Mouse (Mus musculus) stomach, embryonic 14.5 days (tissue): ENCODE measurements around the gene Prdm16. TPM values are rescaled to one million over a fixed set of nuclear protein-coding genes. Genes with fewer than 3 reads are reported as not detected.

Experiments used
- ATAC-seq: fragments of 200-750 bp; cut with Nextera tagmentation; 2 replicates; pipeline ENCODE4 v1.8.0; 2017; ENCODE audit warnings: low read depth, moderate TSS enrichment; ENCODE audit not compliant: insufficient number of reproducible peaks, insufficient read depth, low FRiP score
- H3K27ac ChIP-seq: fragments of 300-500 bp; sonication (generic); 2 replicates; pipeline ENCODE4 v1.5.1; 2014; ENCODE audit warnings: mild to moderate bottlenecking, low read length, moderate library complexity, mixed read lengths
- H3K27me3 ChIP-seq: fragments of 300-500 bp; sonication (generic); 2 replicates; pipeline ENCODE4 v1.6.1; 2014; ENCODE audit warnings: low read length, control low read depth, mixed read lengths; ENCODE audit not compliant: control insufficient read depth, insufficient read depth
- H3K36me3 ChIP-seq: fragments of 300-500 bp; sonication (generic); 2 replicates; pipeline ENCODE4 v1.6.1; 2014; ENCODE audit warnings: mild to moderate bottlenecking, control low read depth, low read length, moderate library complexity, mixed read lengths; ENCODE audit not compliant: control insufficient read depth, insufficient read depth
- H3K4me1 ChIP-seq: fragments of 300-500 bp; sonication (generic); 2 replicates; pipeline ENCODE4 v1.6.1; 2014; ENCODE audit warnings: low read length, control low read depth, mixed read lengths; ENCODE audit not compliant: control insufficient read depth, insufficient read depth
- H3K4me2 ChIP-seq: fragments of 300-500 bp; sonication (generic); replicated peaks from 2 replicates; pipeline ENCODE4 v1.6.1; 2014; ENCODE audit warnings: low read depth, low read length, control low read depth
- H3K4me3 ChIP-seq: fragments of 300-500 bp; sonication (generic); 2 replicates; pipeline ENCODE4 v1.5.1; 2014; ENCODE audit warnings: low read depth, low read length, control low read depth
- H3K9ac ChIP-seq: fragments of 300-500 bp; sonication (generic); replicated peaks from 2 replicates; pipeline ENCODE4 v1.6.1; 2014; ENCODE audit warnings: low read depth, mild to moderate bottlenecking, control low read depth, low read length, moderate library complexity, mixed read lengths
- H3K9me3 ChIP-seq: fragments of 300-500 bp; sonication (generic); 2 replicates; pipeline ENCODE4 v1.6.1; 2016; ENCODE audit warnings: low read depth, low read length, control low read depth; ENCODE audit not compliant: control insufficient read depth
- WGBS: fragments of 180-500 bp; shearing (Covaris S2); extraction: QIAGEN DNeasy Blood & Tissue Kit; methylation state at CpG from one replicate; pipeline ENCODE4 v1.1.7; 2014; 5-methylcytosine and 5-hydroxymethylcytosine counted together
- polyA plus RNA-seq: library from polyadenylated mRNA; unstranded; fragments of >200 nt; fragmentation: Nextera tagmentation; extraction: Ambion mirVana; gene quantifications from 2 replicates; pipeline ENCODE4 v1.2.1, GENCODE M21; 2014

Gene Prdm16
- polyA plus RNA-seq, 1 experiment from 2014 or later = 18.4 TPM

GRCm38 (mm10) chr4:154547176-154547855, 89.4 kb downstream of the Prdm16 start:
- Histone ChIP-seq H3K27me3 (peaks cover 3% of the 10 kb centered on the region; the same call in 1 of the 2 replicates), H3K27ac (no peak overlapping the region), H3K36me3 (no peaks in the 10 kb centered on the region), H3K4me1 (peaks cover 11% of the 10 kb centered on the region; the same call in 1 of the 2 replicates), H3K9me3 (no peaks in the 10 kb centered on the region), H3K9ac (no peak overlapping the region), H3K4me2 (no peak overlapping the region), H3K4me3 (no peak overlapping the region)
- no peak for ATAC-seq
- 80% methylated on average over 21 of the region's 21 CpGs for WGBS

GRCm38 (mm10) chr4:154545296-154545695, 91.4 kb downstream of the Prdm16 start:
- ATAC-seq = no peak
- Histone ChIP-seq H3K4me2 (no peak overlapping the region), H3K4me3 (no peak overlapping the region), H3K36me3 (no peaks in the 10 kb centered on the region), H3K9ac (no peak overlapping the region), H3K27me3 (peaks cover 3% of the 10 kb centered on the region; the same call in 1 of the 2 replicates), H3K27ac (no peak overlapping the region), H3K4me1 (peaks cover 14% of the 10 kb centered on the region; the same call in 1 of the 2 replicates), H3K9me3 (no peaks in the 10 kb centered on the region)
- 76% methylated on average over 9 of the region's 9 CpGs for WGBS

GRCm38 (mm10) chr4:154543921-154544320, 92.8 kb downstream of the Prdm16 start:
- Histone ChIP-seq H3K27ac (peak overlapping the region; percentile 18; the same call in 1 of the 2 replicates), H3K4me2 (no peak overlapping the region), H3K27me3 (peaks cover 3% of the 10 kb centered on the region; the same call in 1 of the 2 replicates), H3K9ac (no peak overlapping the region), H3K4me1 (peaks cover 24% of the 10 kb centered on the region; the same call in 1 of the 2 replicates), H3K36me3 (no peaks in the 10 kb centered on the region), H3K9me3 (no peaks in the 10 kb centered on the region), H3K4me3 (no peak overlapping the region)
- WGBS = 9% methylated on average over 21 of the region's 21 CpGs
- ATAC-seq = no peak

- Histone ChIP-seq H3K4me2 (peak overlapping the region; percentile 20; the same call in 1 of the 2 replicates), H3K36me3 (no peaks in the 10 kb centered on the region), H3K27ac (peak overlapping the region; percentile 18; the same call in 1 of the 2 replicates), H3K9ac (no peak overlapping the region), H3K27me3 (peaks cover 3% of the 10 kb centered on the region; the same call in 1 of the 2 replicates), H3K9me3 (no peaks in the 10 kb centered on the region), H3K4me1 (peaks cover 24% of the 10 kb centered on the region; the same call in 1 of the 2 replicates), H3K4me3 (no peak overlapping the region)
- 55% methylated on average over 4 of the region's 4 CpGs for WGBS
- ATAC-seq = no peak
Observed at GRCm38 (mm10) chr4:154543128-154543527, 93.5 kb downstream of the Prdm16 start.

GRCm38 (mm10) chr4:154542568-154542967, 94.1 kb downstream of the Prdm16 start:
- Histone ChIP-seq H3K4me2 (peak overlapping the region; percentile 20; the same call in 1 of the 2 replicates), H3K36me3 (no peaks in the 10 kb centered on the region), H3K27ac (peak overlapping the region; percentile 18; the same call in 1 of the 2 replicates), H3K27me3 (peaks cover 3% of the 10 kb centered on the region; the same call in 1 of the 2 replicates), H3K4me1 (peaks cover 24% of the 10 kb centered on the region; the same call in 1 of the 2 replicates), H3K9ac (no peak overlapping the region), H3K4me3 (no peak overlapping the region), H3K9me3 (no peaks in the 10 kb centered on the region)
- 41% methylated on average over 5 of the region's 5 CpGs for WGBS
- ATAC-seq = no peak

- Histone ChIP-seq H3K27me3 (peaks cover 3% of the 10 kb centered on the region; the same call in 1 of the 2 replicates), H3K27ac (no peak overlapping the region), H3K4me2 (no peak overlapping the region), H3K4me1 (peaks cover 24% of the 10 kb centered on the region; the same call in 1 of the 2 replicates), H3K9me3 (no peaks in the 10 kb centered on the region), H3K9ac (no peak overlapping the region), H3K4me3 (no peak overlapping the region), H3K36me3 (no peaks in the 10 kb centered on the region)
- ATAC-seq = peak; percentile 21; the same call in 1 of the 2 replicates
- 64% methylated on average over 9 of the region's 9 CpGs for WGBS
Observed at GRCm38 (mm10) chr4:154541632-154542276, 94.9 kb downstream of the Prdm16 start.

- ATAC-seq = peak; percentile 24; the same call in 1 of the 2 replicates
- H3K27ac ChIP-seq = no peak overlapping the region; the same call in 1 of the 2 replicates
- no peaks in the 10 kb centered on the region for H3K36me3 ChIP-seq
- peaks cover 24% of the 10 kb centered on the region; the same call in 1 of the 2 replicates for H3K4me1 ChIP-seq
- peaks cover 3% of the 10 kb centered on the region; the same call in 1 of the 2 replicates for H3K27me3 ChIP-seq
- H3K4me3 ChIP-seq = no peak overlapping the region
- H3K4me2 ChIP-seq = no peak overlapping the region
- no peaks in the 10 kb centered on the region for H3K9me3 ChIP-seq
- no peak overlapping the region for H3K9ac ChIP-seq
- WGBS = 50% methylated on average over 10 of the region's 10 CpGs
Observed at GRCm38 (mm10) chr4:154540671-154541070, 96.0 kb downstream of the Prdm16 start.

GRCm38 (mm10) chr4:154539703-154540102, 97.0 kb downstream of the Prdm16 start:
- WGBS = 43% methylated on average over 12 of the region's 12 CpGs
- H3K27ac ChIP-seq = no peak overlapping the region
- H3K4me2 ChIP-seq = no peak overlapping the region
- H3K9ac ChIP-seq = no peak overlapping the region
- no peak overlapping the region for H3K4me3 ChIP-seq
- peaks cover 24% of the 10 kb centered on the region; the same call in 1 of the 2 replicates for H3K4me1 ChIP-seq
- no peak for ATAC-seq
- H3K27me3 ChIP-seq = no peaks in the 10 kb centered on the region; the same call in 1 of the 2 replicates
- no peaks in the 10 kb centered on the region for H3K36me3 ChIP-seq
- H3K9me3 ChIP-seq = no peaks in the 10 kb centered on the region
